Mouse (Mus musculus): ENCODE measurements around the gene Gm49393.
"Not testable (repeated sequence)": the region's sequence is repeated elsewhere in the genome, so short reads cannot be mapped to it uniquely, and the experiment has no call there.

- not testable (repeated sequence) for TF ChIP-seq CTCF (IDR thresholded peaks at IDR 0.05; ENCODE audit: borderline replicate concordance, insufficient read depth, low read depth, low read length); POLR2A (IDR thresholded peaks at IDR 0.05; ENCODE audit: borderline replicate concordance, insufficient read depth, low read length)
Measured at GRCm38 (mm10) chr13:60935490-60935889, at the start of gene Gm49393.
